Mouse (Mus musculus): ENCODE measurements at regions not wholly inside any gene's neighbourhood (a gene's known extent, or its start where the extent isn't known, plus 50 kb on each side); places are given as distances from the start of the nearest gene placed in this dataset.

DNA sequence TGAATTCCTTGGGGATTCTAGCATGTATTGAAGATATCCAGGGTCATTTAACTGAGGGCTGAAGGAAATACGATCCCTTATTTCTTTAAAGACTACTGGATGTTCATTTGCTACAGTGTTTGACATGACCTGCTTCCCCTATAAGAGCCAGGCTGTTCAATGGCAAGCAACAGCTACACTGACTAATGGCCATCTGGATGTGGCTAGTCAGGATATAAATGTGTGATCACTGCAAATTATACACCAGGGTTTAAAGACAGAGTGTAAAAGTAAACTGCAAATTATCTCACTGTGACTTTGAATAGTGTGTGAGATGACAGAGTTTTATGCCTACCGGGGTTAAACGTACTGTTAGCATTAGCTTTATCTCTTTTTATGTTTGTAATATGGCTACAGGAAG is 473.9 kb downstream of the Rapgef2 start:
- POLR2A ChIA-PET: no interaction called here
- CTCF ChIA-PET: no interaction called here

DNA sequence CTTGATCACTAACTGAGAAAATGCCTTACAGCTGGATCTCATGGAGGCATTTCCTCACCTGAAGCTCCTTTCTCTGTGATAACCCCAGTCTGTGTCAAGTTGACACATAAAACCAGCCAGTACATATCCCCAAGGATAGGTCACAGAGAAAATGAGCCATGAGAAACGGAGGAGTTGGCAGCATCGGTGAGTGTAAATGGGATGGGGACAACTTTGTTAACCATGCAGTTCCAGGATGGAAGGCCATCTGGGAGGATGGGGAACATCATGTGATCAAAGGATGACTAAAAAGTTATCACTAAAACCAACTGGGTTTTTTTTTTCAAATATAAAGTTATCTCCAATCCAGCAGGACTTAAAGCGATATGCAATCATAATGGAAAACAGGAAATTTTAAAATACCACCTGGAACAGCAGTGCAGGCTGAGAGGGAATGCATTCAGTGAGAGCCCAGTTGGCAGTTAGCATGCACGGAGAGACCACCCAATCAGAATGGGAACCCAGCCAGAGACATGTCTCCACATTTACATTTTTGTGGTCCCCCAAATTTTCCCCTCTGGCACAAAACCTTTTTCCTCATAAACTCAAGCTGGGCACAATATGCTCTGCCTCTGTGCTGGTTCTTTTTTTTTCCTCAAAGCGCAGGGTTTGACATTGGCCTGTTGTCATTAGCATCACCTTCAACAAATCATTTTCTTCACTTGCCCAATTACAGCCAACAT is 475.7 kb downstream of the Rapgef2 start:
- ChIA-PET CTCF (no interaction called here), POLR2A (no interaction called here)

DNA sequence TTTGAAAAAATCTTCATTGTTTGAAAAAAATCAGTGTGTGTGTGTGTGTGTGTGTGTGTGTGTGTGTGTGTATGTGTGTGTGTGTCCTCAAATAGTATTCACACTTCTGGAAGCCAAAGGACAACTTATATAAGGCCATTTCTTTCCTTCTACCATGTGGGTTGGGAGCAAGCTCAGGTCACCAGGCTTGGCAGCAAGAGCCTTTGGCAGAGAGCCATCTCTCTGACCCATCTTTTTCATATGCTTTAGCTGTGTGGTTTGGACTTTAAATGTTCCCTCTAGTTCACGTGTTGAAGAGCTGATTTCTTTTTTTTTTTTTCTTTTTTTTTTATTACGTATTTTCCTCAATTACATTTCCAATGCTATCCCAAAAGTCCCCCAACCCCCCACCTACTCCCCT is 483.1 kb downstream of the Rapgef2 start:
- ChIA-PET POLR2A (interaction anchor here in 1 of 4 experiments (0.7 kb wide), 1 partner anchor 212 kb away, joined by 3 read pairs; no protein-coding TSS in a partner anchor), CTCF (no interaction called here)

DNA sequence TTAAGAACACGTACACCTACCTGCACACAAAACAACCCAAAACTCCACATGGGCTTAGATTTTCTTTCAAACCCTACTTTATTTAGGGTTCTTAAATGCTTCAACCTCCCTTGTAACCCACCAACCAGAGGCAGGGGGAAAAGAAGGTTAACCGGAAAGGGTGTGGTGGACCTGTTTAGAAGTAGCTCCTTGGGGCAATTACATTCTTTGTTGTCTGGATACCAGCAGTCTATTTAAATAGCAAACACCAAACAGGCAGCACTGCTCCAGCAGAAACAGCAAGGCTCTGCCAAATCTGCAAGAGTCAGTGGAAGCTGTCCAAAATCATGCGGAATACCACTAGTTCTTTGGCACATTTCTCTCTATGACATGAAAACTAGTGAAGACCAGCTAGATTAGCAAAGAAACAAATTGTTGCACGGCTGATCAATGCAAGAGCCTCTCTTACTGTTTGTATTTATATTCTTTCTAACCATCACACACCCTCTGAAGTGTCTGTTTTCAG is 490.3 kb downstream of the Rapgef2 start:
- CTCF ChIA-PET: no interaction called here
- POLR2A ChIA-PET: no interaction called here

DNA sequence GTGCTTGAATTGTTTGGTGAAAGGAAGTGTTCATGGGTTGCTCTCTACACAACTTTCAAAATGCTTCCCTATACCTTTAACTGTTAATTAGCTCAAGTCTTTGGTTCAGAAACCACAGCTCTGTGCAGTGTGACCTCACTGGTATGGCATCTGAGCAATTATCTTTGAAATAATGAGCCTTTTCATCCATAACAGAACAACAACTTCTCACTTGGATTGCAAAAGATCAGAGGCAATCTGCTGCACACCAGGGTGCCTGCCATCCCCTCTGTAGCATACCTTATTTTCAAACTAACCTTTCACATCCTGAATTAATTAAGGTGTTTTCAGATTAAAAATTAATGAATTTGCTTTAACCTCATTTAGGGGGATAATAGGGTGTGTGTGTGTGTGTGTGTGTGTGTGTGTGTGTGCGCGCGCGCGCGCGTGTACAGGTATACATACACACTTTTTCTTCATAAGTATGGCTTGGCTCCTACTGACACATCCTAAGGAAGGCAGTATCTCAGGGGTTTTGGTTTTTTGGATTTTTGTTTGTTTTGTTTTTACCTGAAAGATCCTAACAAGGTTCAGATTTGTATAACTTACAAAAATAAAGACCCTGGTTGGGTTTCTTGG is 493.8 kb downstream of the Rapgef2 start:
- POLR2A ChIA-PET: no interaction called here
- CTCF ChIA-PET: interaction anchor here in 1 of 4 experiments (0.5 kb wide), 1 partner anchor 777 kb away, joined by 3 read pairs; no protein-coding TSS in a partner anchor

DNA sequence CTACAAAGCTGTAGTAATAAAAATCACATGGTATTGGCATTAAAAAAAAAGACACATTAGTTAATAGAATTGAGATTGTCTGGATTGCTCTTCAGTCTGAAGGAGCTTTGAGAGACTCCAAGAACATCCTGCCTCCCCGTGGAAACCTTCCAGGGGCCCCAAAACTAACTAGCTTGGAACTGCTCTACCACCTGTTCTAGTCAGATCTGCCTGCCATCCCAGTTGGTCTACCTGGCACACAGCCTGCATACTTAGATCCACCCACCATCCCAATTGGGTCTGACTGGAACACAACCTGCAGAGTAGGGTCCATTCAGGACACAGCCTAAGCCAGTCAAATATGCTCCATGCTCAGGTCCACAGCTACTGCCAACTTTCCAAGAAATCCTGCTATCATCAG is 503.6 kb downstream of the Rapgef2 start:
- CTCF ChIA-PET: no interaction called here
- POLR2A ChIA-PET: no interaction called here

DNA sequence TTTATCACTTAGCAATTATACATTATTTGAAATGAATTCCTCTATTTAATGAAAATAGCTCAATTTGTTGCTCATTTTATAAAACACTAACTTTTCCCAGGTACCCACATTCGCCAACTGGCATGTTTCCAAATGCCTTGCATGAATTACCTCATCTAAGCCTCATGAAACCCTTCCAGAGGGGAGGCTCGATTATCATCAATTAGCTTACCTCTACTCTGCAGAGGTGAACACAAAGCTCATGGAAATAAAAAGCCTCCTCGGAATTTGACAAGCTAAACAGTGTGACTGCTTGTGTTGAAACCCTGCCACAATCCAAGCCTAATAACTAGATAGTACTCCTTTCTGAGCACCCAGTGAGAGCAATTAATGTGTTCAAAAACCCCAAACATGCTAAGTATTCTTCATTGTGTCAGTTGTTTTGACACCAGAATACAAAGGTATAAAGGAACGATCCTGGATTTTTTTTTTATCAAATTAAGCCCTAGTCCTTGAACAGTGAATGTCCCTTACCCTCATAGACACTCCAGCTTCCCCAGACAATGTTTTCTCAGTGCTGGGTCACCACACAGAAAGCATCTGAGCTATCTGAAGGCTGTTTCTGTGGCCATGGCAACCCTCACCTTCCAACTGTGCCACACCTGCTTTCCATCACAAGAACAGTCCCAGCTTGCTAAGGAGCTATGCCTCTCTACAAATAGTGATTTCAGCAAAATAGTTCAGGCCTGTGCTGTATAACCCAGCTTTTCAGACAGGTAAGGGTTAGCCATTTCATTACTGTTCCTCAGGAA is 530.4 kb downstream of the Rapgef2 start:
- POLR2A ChIA-PET: no interaction called here
- CTCF ChIA-PET: no interaction called here

DNA sequence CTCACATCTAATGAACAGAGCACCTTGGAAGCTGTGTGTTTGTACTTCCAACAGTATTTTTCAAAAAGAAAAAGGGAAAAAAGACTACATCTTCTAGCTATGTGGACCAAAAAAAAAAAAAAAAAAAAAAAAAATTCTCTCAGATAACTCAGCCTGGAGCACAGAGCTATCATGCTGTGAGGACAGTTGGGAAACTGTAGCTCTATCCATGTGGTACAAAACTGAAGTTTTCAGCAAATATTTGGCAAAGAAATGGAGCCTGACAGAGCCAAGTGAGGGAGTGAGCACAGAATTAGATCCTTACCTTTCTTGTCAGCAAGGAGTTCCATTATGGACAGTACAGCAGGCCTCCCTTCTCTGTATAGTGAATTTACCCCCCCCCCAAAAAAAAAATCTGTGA is 550.2 kb downstream of the Rapgef2 start:
- ChIA-PET CTCF (no interaction called here), POLR2A (no interaction called here)

DNA sequence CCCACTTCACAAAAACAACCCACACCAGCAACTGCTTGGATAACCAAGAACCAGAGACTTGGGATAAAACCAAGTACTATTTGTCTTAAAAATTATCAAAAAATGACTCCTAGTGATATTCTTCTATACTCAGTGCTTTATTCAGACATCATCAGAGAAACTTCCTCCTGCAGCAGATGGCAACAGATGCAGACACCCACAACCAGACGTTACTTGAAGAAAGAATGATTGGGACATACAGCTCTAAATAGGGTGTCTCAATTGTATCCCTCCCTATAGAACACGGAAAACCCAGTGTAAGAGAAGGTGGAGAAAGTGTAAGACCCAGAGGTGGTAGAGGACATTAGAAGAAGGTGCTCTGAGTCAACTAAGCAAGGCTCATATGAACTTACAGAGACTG is 569.6 kb downstream of the Rapgef2 start:
- CTCF ChIA-PET: no interaction called here
- POLR2A ChIA-PET: no interaction called here

DNA sequence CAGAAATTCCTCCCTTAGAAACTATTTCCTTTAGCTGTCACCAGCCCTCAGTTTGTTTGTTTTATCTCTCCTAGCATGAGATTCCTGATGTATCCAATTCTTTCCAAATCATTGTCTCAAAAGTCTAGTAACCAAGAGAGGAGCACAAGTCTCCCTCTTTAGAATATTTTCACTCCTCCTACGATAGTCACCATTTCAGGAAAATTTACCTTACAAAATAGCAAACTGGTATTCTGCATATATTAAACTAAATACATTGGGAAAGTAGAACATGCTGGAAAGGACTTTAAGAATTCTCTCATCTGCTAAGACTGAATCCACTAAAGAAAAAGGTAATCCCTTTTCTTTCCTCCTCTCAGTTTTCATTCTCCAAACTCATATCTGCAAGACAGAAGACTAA is 578.6 kb downstream of the Rapgef2 start:
- ChIA-PET CTCF (no interaction called here), POLR2A (no interaction called here)

DNA sequence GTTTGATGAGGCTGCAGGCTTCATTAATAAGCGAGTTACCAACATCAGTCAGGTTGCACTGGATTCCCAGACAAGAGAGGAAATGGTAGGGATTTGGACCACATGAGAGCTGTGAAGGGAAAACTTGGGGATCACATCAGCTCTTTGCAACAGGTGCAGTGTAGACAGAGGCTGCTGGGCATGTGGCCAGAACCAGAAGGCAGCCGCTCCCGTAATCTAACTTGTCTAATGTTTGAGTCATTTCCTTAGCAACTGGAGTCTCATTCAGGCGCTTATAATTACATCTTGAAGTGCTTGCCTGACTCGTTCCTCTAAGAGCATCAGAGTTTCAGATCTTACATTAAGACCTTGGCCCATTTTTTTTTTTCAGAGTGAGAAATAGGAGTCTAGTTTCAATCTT is 587.4 kb downstream of the Rapgef2 start:
- POLR2A ChIA-PET: no interaction called here

DNA sequence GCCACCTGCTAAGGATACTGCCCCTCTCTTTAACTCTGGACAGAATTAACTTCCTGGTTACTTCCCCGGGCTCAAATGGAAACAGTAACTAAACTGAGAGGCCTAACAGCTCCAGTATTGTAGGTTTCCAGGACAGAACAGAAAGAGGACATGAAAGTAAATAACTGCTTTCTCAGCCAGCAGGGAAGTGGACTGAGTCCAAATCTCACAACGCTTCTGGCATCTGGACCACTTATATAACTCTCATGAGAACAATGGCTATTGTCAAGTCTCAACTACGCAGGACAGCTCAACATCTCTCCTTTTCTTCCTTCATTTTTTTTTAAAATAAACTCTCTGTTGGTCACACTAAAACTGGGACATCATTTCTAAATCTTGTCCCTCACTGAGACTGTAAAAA is 594.8 kb downstream of the Rapgef2 start:
- ChIA-PET POLR2A (no interaction called here), CTCF (no interaction called here)

More for the DNA sequence above, 587.4 kb downstream of the Rapgef2 start:
- CTCF ChIA-PET: no interaction called here

DNA sequence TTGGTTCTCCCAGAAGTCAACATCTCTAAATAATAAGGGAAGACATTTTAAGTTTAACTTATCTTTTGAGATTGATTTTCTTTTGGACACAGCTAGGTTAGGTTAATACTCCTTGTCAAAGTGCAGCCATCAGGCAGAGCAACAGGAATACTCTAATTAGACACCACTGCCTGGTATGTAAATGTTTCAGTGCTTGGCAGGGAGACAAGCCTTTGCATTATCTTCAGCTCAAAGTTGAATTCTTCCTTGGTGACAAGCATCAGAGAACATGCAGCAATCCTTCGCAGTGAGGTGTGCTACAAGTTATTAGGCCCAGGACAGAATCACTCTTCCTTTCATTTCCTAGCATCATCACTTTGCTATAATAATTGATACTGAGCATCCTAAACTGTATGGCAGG is 608.7 kb downstream of the Rapgef2 start:
- CTCF ChIA-PET: no interaction called here
- POLR2A ChIA-PET: no interaction called here

DNA sequence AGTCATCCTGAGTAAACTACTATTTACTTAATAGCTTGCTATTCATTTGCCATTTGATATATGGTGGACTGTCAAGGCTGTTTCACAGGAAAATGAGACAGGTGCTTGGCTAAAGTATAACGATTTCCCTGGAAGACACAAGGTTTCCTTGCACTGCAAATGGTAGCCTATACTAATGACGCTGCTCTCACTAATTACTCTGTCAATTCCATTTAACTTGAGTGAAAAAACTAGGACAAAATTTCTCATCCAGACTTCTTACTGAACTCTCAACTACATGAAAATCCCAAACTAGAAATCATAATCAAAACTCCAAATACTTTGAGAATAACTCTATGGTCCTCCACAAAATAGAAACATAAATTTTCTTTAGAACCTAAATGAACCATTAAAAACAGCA is 609.5 kb downstream of the Rapgef2 start:
- ChIA-PET POLR2A (interaction anchor here in 1 of 4 experiments (0.6 kb wide), 1 partner anchor 162 kb away, joined by 3 read pairs; no protein-coding TSS in a partner anchor), CTCF (no interaction called here)

DNA sequence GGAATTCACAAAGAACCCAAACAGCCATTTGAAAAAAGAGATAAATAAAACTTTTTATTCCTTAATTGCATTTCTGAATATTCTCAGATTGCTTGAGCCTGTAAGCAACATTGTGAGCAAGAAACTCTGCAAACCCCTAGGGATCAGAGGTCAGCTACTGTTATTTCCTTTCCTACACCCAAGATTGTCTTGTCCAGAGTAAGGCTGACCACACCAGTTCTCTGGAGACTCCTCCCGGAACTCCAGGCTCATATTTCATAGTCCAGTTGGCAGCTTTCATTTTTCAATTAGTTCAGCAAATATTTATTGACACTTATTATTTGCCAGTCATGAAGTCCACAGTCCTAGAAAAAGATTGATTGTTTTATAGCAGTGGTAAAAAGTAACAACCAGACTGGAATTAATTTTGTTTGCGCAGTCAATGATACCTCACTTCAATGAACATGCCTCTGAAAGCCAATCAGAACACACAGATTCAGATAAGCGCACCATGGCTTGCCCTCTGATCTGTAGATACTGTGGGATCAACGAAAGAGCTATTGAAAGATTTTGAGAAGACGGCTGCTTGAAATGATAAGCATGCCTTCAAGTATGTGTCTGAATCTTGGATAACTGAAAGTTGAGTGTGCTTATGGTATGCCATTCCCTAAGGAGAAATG is 611.7 kb downstream of the Rapgef2 start:
- CTCF ChIA-PET: no interaction called here
- POLR2A ChIA-PET: no interaction called here

DNA sequence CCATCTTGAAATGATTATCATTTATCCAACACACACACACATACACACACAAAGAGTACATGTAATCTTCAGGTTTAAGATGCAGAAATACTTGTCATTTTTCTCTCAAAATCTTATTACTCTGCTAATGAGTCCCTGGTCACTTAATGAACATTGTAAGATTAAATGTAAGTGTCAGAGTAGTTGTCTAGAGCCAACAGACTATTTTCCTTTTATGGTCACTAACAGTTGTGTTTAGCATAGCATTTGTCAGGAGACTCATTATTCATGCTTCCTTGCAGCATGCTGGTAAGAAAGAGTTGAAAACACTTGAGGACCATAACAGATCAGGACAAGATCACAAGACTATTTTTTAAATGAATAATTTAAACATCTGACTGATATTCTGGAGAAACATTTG is 618.3 kb downstream of the Rapgef2 start:
- CTCF ChIA-PET: no interaction called here
- POLR2A ChIA-PET: no interaction called here

DNA sequence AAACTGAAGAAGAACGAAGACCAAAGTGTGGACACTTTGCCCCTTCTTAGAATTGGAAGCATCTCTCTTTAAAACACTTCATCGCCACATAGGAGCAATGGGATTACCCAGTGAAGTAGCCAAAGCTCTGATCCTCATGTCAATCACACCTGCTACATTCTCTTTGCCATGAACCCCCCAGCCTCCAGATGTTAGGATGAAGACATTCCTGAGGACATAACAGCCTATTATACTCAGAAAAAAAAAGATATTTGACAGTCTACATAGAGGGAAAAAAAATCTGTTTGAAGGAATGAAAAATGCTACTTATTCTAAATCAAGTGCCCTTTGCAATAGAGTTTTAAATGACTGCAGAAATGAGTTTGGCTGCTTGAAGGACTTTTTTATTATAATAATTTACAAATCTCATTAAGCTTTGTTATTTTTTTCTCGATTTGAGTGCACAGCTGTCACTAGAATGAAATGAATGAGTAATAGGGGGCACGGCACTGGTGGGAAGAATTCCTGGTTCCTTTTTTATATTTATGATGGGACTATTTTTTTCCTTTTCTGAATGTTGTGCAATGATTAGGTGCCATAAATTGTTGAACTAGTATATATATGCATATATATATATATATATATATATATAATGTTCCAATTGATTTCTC is 618.8 kb downstream of the Rapgef2 start:
- POLR2A ChIA-PET: no interaction called here
- CTCF ChIA-PET: no interaction called here

DNA sequence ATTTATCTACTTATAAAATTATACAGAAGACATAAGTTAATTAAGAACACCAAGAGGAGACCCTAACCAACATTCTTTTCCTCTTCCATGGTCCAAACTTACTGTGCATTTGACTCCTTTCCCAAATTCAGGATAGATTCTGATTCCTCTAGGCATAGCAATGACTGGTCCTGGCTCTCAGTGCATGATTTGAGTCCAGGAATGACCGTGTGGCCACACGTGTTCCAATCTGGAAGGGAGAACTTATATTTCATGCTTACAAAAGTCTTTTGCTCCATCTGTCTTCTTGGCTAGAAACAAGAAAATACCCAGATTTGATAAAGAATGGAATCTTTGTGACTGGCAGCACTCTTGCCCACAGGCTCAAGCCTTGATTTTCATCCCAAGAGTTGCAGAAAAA is 638.2 kb downstream of the Rapgef2 start:
- POLR2A ChIA-PET: no interaction called here
- CTCF ChIA-PET: no interaction called here

DNA sequence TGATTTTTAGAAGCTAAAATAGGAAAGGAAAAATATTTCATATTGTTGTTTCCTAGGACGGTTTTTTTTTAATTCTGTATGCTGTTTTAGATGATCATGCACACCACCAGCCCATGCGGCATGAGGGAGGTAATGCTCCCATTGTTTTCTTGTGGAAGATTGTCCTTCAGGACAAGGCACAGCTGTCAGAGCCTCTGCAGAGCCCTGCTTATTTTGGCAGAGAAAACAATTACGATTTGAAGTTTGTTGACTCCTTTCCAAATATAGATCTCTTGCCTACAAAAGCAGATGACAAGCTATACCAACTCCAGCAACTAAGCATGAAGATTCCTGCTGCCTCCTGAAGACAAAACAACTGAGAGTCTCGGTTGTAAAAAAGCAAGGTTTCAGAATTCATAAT is 650.9 kb downstream of the Rapgef2 start:
- ChIA-PET POLR2A (no interaction called here), CTCF (no interaction called here)

DNA sequence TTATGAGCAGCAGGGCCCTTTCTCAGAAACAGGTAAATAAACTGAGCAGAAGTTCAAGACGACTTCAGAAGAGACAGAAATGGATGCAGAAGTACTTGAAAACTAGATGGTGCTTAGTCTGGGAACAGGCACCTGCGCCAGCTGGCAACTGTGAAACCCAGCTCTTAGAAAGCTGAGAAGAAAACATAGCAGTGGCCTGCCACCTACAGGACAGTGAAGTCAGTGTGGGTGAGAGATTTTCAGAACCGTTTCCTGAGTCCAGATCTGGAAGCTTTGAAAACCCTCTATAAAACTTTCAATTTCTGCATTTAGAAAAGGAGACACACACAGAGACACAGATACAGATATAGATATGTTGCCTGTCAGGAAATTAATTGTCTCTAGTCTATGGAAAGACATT is 667.4 kb downstream of the Rapgef2 start:
- POLR2A ChIA-PET: interaction anchor here in 1 of 4 experiments (0.5 kb wide), 1 partner anchor 282 kb away, joined by 3 read pairs; no protein-coding TSS in a partner anchor
- CTCF ChIA-PET: interaction anchor here in 3 of 4 experiments (0.6 to 1.4 kb wide), 3 partner anchors 9 to 1286 kb away, joined by 3 to 6 read pairs (median 3); no protein-coding TSS in a partner anchor
